Mouse (Mus musculus) embryonic facial prominence, embryonic 15.5 days (tissue): Measurements from ENCODE around the gene Dlgap5. TPM values are rescaled to one million over a fixed set of nuclear protein-coding genes. Genes with fewer than 3 reads are reported as not detected.

ENCODE experiments used
- ATAC-seq: fragments of 200-750 bp; cut with Nextera tagmentation; 2 replicates; pipeline ENCODE4 v1.8.0; 2017; ENCODE audit warnings: low read depth, moderate TSS enrichment; ENCODE audit not compliant: insufficient number of reproducible peaks, low FRiP score, low TSS enrichment
- H3K27ac ChIP-seq: fragments of 300-500 bp; sonication (generic); replicated peaks from 2 replicates; pipeline ENCODE4 v1.5.1; 2015; ENCODE audit warnings: mild to moderate bottlenecking, inconsistent platforms
- H3K27me3 ChIP-seq: fragments of 300-500 bp; sonication (generic); 2 replicates; pipeline ENCODE4 v1.6.1; 2015; ENCODE audit warnings: inconsistent platforms
- H3K36me3 ChIP-seq: fragments of 300-500 bp; sonication (generic); 2 replicates; pipeline ENCODE4 v1.6.1; 2015; ENCODE audit warnings: mild to moderate bottlenecking, inconsistent platforms
- H3K4me1 ChIP-seq: fragments of 300-500 bp; sonication (generic); 2 replicates; pipeline ENCODE4 v1.6.1; 2015; ENCODE audit warnings: inconsistent platforms
- H3K4me2 ChIP-seq: fragments of 300-500 bp; sonication (generic); replicated peaks from 2 replicates; pipeline ENCODE4 v1.6.1; 2015; ENCODE audit warnings: mild to moderate bottlenecking, inconsistent platforms
- H3K4me3 ChIP-seq: fragments of 300-500 bp; sonication (generic); replicated peaks from 2 replicates; pipeline ENCODE4 v1.5.1; 2015; ENCODE audit warnings: mild to moderate bottlenecking, inconsistent platforms
- H3K9ac ChIP-seq: fragments of 300-500 bp; sonication (generic); 2 replicates; pipeline ENCODE4 v1.6.1; 2015; ENCODE audit warnings: inconsistent platforms
- H3K9me3 ChIP-seq: fragments of 300-500 bp; sonication (generic); replicated peaks from 2 replicates; pipeline ENCODE4 v1.6.1; 2016; ENCODE audit warnings: inconsistent platforms
- whole genome bisulfite sequencing: fragments of 180-500 bp; shearing (Covaris S2); methylation state at CpG from one replicate; pipeline ENCODE4 v1.1.7; 2015; 5-methylcytosine and 5-hydroxymethylcytosine counted together
- polyA plus RNA-seq: library from polyadenylated mRNA; unstranded; fragments of >200 nt; fragmentation: Nextera tagmentation; extraction: Ambion mirVana; gene quantifications from 2 replicates; pipeline ENCODE4 v1.2.1, GENCODE M21; 2015

Dlgap5 gene
- polyA plus RNA-seq, 1 experiment from 2014 or later: 38.4 TPM

DNA sequence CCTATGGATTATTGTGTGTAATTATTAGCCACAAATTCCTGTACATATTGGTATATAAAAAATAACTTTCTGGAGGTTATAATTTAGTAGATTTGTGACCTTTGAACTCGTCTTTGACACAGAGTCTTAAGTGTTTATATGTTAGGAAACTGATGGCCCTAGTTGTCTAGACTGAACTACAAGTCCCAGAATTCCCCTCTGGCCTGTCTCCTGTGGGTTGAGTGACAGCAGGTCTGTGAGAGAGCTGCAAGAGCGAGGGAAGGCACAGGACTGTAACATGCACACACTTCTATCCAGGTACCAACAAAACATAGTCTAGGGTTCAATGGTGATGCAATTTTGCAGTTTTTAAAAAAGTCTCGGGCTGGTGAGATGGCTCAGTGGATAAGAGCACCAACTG is 20.7 kb upstream of the Dlgap5 start:
- WGBS: 64% methylated on average over 3 of the region's 3 CpGs
- Histone ChIP-seq H3K27me3 (no peaks in the 10 kb centered on the region), H3K4me3 (no peak overlapping the region), H3K36me3 (no peaks in the 10 kb centered on the region), H3K4me1 (no peaks in the 10 kb centered on the region), H3K9me3 (peaks cover 2% of the 10 kb centered on the region; the same call in 1 of the 2 replicates), H3K27ac (no peak overlapping the region), H3K9ac (no peak overlapping the region), H3K4me2 (no peak overlapping the region)
- no peak for ATAC-seq

DNA sequence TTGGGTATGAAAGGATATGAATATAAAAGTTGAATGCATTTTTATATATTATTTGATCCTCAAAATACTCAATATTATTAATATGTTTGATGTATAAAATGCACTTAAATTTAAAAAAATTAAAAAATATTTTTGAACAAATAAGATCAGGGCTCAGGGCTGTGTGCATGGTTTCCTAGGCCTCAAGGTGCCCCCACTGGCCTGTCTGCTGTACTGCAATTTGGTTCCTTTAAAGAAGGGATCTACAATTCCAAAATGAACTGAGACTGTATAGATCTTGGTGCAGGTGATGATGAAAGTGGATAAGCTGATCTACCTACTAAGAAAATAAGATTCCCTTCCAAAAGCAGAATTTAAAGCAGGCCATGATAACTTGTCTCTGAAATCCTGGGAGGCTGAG is 14.8 kb upstream of the Dlgap5 start:
- H3K4me1 ChIP-seq: no peaks in the 10 kb centered on the region
- H3K4me2 ChIP-seq: no peak overlapping the region
- ATAC-seq: no peak
- H3K9me3 ChIP-seq: no peaks in the 10 kb centered on the region; the same call in 1 of the 2 replicates
- no peaks in the 10 kb centered on the region for H3K36me3 ChIP-seq
- H3K27ac ChIP-seq: no peak overlapping the region
- H3K27me3 ChIP-seq: no peaks in the 10 kb centered on the region
- no peak overlapping the region for H3K4me3 ChIP-seq
- no peak overlapping the region for H3K9ac ChIP-seq

DNA sequence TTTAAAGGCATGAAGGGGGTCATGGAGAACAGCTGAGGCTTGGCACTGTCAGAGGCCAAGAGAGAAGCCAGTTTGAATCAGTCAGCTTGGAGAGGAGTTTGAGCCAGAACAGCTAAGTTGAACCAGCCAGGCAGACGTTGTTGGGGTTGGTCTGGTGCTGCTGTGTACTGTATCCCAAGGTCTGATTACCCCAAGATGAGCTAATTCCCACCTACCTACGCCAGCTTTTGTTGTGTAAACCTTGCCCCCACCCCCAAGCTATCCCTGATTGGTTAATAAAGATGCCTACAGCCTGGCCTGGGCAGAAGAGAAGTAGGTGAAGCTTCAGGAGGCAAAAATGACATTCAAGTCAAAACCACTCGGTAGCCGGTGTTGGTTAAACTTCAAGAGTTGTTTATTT is 4.3 kb upstream of the Dlgap5 start:
- Histone ChIP-seq H3K9ac (no peak overlapping the region), H3K27me3 (no peaks in the 10 kb centered on the region), H3K4me3 (no peak overlapping the region), H3K36me3 (no peaks in the 10 kb centered on the region), H3K9me3 (no peaks in the 10 kb centered on the region), H3K4me1 (peaks cover 9% of the 10 kb centered on the region), H3K4me2 (no peak overlapping the region), H3K27ac (no peak overlapping the region)
- WGBS: 73% methylated on average over 4 of the region's 4 CpGs
- ATAC-seq: no peak

DNA sequence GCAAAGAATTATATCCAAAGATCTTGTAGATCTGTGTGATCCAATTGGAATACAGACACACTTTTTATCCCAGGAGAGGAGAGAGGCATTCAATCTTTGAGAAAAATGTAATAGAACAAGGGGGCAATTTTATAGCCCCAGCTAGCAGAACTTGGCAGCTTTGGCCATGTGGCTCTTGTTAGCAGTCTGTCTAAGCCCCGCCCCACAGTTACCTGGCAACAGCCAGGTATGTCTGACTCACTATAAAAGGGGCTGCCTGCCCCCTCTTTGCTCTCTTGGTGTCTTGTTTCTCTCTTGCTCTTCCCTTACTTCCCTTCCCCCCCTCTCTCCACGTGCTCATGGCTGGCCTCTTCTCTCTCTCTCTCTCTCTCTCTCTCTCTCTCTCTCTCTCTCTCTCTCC is 3.4 kb upstream of the Dlgap5 start:
- H3K27me3 ChIP-seq: no peaks in the 10 kb centered on the region
- H3K4me1 ChIP-seq: peaks cover 17% of the 10 kb centered on the region
- no peak overlapping the region for H3K4me2 ChIP-seq
- H3K9ac ChIP-seq: no peak overlapping the region
- H3K9me3 ChIP-seq: no peaks in the 10 kb centered on the region
- H3K4me3 ChIP-seq: no peak overlapping the region
- no peaks in the 10 kb centered on the region for H3K36me3 ChIP-seq
- no peak overlapping the region for H3K27ac ChIP-seq
- ATAC-seq: no peak
- 24% methylated on average over 2 of the region's 2 CpGs for WGBS

DNA sequence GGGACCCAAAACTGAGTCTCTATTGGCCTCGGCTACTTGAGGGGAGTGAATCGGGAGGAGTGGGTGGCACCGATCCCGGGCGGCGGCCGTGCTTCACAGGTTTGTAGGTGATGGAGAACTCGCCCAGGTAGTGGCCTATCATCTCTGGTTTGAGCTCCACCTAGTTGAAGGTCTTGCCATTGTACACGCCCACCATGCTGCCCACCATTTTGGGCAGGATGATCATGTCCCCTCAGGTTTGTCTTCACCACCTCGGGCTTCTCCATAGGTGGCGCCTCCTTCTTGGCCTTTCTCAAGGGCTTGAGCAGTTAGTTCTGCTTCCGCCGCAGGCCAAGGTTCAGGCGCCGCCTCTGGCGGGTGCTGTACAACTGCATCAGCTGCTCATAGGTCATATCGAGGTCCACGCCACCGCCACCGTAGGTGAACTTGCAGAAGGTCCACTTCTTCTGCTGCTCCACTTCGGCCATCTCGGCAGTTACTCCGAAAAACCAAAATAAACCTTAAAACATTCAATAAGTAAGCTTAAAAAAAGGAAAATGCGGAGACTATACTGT is 1.6 kb upstream of the Dlgap5 start:
- no peaks in the 10 kb centered on the region for H3K9me3 ChIP-seq
- WGBS: 93% methylated on average over 24 of the region's 24 CpGs
- H3K9ac ChIP-seq: no peak overlapping the region
- H3K36me3 ChIP-seq: peaks cover 13% of the 10 kb centered on the region; the same call in 1 of the 2 replicates
- H3K4me1 ChIP-seq: peaks cover 17% of the 10 kb centered on the region
- no peak overlapping the region for H3K4me2 ChIP-seq
- no peak for ATAC-seq
- H3K4me3 ChIP-seq: no peak overlapping the region
- no peak overlapping the region for H3K27ac ChIP-seq
- no peaks in the 10 kb centered on the region for H3K27me3 ChIP-seq

DNA sequence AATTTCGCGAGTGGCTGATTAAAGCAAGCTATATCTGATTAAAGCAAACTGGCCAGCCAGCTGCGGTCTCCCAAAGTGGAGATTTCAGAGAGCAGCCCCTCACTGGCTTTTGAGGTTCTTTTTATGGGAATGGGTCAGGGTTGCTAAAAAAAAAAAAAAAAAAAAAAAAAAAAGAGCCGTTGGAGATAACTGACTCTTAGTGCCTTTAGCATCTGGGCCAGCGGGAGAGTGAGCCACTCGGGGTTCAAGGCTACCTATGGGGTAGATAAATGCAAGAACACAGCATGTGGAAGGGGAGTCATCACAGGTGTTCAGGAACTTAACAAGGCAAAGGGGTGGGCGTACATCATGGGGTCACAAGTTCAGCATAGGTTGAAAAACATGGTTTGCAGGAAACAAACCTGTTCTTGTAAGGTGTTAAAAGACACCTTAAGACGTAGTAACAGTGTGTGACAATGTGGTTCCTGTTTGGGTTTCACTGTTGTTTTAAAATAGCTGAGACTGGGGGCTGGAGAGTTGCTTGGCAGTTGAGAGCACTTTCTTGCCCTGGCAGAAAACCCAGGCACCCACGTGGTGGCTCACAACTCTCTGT is 923 bp upstream of the Dlgap5 start:
- Histone ChIP-seq H3K27me3 (no peaks in the 10 kb centered on the region), H3K9me3 (no peaks in the 10 kb centered on the region), H3K9ac (no peak overlapping the region), H3K4me3 (no peak overlapping the region), H3K4me1 (peaks cover 17% of the 10 kb centered on the region), H3K4me2 (no peak overlapping the region), H3K36me3 (peaks cover 20% of the 10 kb centered on the region), H3K27ac (no peak overlapping the region)
- 80% methylated on average over 9 of the region's 9 CpGs for WGBS
- no peak for ATAC-seq

DNA sequence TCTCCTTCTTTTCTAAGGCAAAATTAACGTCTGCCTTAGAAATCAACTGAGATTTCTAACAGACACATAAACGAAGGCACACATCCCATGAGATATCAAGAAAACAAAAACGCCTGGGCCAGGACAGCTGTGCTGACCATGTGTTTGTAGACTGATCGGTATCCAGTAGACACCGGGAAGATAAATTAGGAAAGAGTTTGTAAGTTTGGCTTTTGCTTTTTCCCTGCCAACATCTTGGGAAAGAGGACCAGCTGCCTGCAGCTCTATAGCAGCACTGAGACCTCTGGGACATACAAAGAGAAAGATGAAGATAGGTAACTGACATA is 422 bp upstream of the Dlgap5 start:
- H3K9me3 ChIP-seq: no peaks in the 10 kb centered on the region
- no peak overlapping the region; the same call in 1 of the 2 replicates for H3K27ac ChIP-seq
- no peaks in the 10 kb centered on the region for H3K27me3 ChIP-seq
- H3K4me2 ChIP-seq: peak overlapping the region; percentile 70
- H3K4me1 ChIP-seq: peaks cover 17% of the 10 kb centered on the region
- ATAC-seq: no peak
- H3K9ac ChIP-seq: no peak overlapping the region
- H3K4me3 ChIP-seq: peak overlapping the region; percentile 64
- H3K36me3 ChIP-seq: peaks cover 25% of the 10 kb centered on the region
- 33% methylated on average over 5 of the region's 5 CpGs for WGBS

DNA sequence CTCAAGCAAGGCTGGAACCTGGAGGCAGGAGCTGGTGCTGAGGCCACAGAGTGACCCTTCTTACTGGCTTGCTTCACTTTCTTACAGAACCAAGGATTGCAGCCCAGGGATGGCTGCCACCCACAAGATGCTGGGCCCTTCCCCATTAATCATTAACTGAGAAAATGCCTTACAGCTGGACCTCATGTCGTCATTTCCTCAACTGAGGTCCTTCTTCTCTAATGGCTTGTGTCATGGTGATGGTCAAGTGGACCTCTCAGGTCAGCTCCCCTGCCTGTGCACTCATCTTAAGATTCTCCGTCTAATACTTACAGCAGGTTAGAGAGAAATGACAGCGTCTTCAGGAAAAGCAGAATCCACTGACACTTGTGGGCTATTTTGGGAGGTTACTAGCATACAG is 861 bp downstream of the Dlgap5 start:
- Histone ChIP-seq H3K27ac (no peak overlapping the region), H3K9me3 (no peaks in the 10 kb centered on the region), H3K27me3 (no peaks in the 10 kb centered on the region), H3K9ac (peak overlapping the region; percentile 24; the same call in 1 of the 2 replicates), H3K36me3 (peaks cover 34% of the 10 kb centered on the region), H3K4me2 (peak overlapping the region; percentile 70), H3K4me3 (peak overlapping the region; percentile 64), H3K4me1 (peaks cover 17% of the 10 kb centered on the region)
- ATAC-seq: no peak
- WGBS: 32% methylated on average over 3 of the region's 3 CpGs

DNA sequence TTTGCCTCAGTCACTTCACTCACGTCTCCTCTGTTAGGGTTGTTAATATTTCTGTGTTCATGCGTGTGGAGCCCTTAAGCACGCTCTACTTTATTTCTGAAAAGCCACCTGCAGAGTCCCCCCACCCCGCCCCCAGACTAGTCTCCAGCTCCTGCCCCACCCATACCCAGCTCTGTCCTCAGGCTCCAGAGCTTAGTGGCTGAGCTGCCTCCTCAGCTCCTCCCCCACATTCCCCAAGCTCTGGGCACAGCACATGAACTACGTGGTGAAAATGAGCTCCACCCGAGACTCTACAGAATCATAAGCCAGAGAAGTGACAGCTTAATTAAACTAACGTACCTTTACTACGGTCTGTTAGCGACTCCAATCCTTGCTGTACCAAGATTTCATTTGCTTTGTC is 12.2 kb downstream of the Dlgap5 start:
- no peak for ATAC-seq
- Histone ChIP-seq H3K4me2 (no peak overlapping the region), H3K4me1 (no peaks in the 10 kb centered on the region), H3K27ac (no peak overlapping the region), H3K36me3 (peaks cover 68% of the 10 kb centered on the region), H3K27me3 (no peaks in the 10 kb centered on the region), H3K4me3 (no peak overlapping the region), H3K9me3 (no peaks in the 10 kb centered on the region), H3K9ac (no peak overlapping the region)
- WGBS: 70% methylated on average over 9 of the region's 9 CpGs

DNA sequence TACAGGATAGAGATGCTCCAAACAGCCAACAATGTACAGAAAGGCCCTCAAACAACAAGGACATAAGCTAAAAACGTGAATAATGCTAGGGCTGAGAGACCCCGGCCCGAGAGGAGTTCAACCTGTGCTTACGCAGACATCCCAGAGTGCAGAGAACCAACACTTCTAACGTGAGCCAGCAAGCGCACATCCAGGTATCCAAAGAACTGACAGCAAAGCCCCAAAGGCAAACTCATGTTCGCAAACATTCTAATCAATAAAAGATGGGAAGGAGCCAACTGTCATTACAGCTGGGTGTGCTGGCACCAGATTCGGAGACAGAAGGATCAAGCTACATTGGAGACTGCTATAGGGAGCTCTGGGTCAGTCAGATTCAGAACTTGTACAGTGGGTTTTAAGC is 15.5 kb downstream of the Dlgap5 start:
- Histone ChIP-seq H3K36me3 (peaks cover 65% of the 10 kb centered on the region), H3K4me2 (no peak overlapping the region), H3K4me3 (no peak overlapping the region), H3K4me1 (no peaks in the 10 kb centered on the region), H3K27me3 (no peaks in the 10 kb centered on the region), H3K9ac (no peak overlapping the region), H3K9me3 (no peaks in the 10 kb centered on the region), H3K27ac (no peak overlapping the region)
- no peak for ATAC-seq
- WGBS: 81% methylated on average over 8 of the region's 8 CpGs

DNA sequence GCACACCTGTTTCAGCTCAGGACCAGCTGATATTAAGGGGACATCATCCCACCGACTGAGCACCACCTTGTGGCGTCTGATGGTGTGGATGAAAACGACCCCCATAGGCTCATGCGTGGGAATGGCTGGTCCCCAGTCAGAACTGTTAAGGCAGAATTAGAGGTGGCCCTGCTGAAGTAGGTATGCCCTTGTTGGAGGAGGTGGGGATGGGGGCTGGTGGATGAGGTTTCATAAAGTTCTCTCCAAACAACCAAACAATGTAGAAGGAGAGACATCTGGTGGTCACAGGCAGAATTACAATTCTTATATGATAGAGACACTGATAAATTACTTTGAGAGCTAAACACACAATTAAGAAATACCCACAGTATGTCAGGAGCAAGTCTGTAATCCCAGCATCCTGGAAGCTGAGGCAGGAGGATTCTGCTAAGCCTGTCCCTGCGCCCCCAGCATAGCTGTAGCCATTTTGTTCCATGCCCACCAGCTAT is 22.0 kb downstream of the Dlgap5 start:
- no peaks in the 10 kb centered on the region for H3K27me3 ChIP-seq
- no peak overlapping the region for H3K9ac ChIP-seq
- no peaks in the 10 kb centered on the region for H3K9me3 ChIP-seq
- ATAC-seq: peak; percentile 43; the same call in 1 of the 2 replicates
- peaks cover 66% of the 10 kb centered on the region for H3K36me3 ChIP-seq
- H3K27ac ChIP-seq: 0 out of 2 replicates have a peak overlapping the region, but pooled peaks have one; percentile 7
- no peaks in the 10 kb centered on the region; the same call in 1 of the 2 replicates for H3K4me1 ChIP-seq
- 63% methylated on average over 5 of the region's 5 CpGs for WGBS
- H3K4me3 ChIP-seq: no peak overlapping the region
- no peak overlapping the region for H3K4me2 ChIP-seq
